Mouse (Mus musculus): ENCODE measurements around the gene Plekhg4.

GRCm38 (mm10) chr8:105367107-105367506 is 6.0 kb upstream of the Plekhg4 start:
- peak; percentile 22; the same call in 1 of the 2 replicates for TF ChIP-seq CTCF (IDR thresholded peaks at IDR 0.05; ENCODE audit: extremely low read depth, insufficient read length, insufficient replicate concordance, low read depth, low read length)
- no peak for TF ChIP-seq POLR2A (IDR thresholded peaks at IDR 0.05; ENCODE audit: low read depth, low read length)
